Mouse (Mus musculus) 3134 (cell line): Measurements from ENCODE around the gene Kcnj1.

Experiments
- DNase-seq: peaks from one replicate; pipeline ENCODE4 v3.0.0-alpha.2; 2011; ENCODE audit warnings: low spot score; ENCODE audit not compliant: insufficient read length; ENCODE audit errors: extremely low read depth

The Kcnj1 gene

DNA sequence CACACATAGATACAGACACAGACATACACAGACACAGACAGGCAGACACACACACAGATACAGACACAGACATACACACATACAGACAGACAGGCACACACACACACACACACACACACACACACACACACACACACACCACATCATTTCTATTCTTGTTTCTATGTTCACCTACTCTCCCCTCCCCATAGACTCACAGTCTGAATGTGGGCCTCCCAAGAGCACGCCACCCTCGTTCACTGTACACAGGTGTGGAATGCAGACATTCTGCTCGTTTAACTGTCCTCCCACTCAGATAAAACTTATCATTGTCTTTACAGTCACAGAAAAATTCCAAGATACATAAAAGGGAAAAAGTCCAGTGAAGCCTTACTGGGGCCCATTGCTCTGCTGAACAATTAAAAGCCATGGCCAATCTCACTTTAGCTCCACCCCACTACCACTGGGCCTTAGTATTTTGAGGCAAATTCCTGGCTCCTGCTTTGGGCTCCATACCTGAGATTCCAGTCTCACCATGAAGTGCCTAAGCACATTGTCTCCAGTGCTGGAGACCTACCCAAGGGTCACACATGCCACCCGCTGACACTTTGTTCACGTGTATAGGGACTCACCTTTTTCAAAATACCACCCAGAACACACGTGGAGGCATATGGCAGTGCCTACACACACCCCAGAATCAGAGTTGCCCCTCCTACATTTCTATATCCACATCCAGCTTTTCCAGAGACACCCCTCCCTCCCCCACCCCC, 72.3 kb downstream of the Kcnj1 start:
- DNase-seq = no peak

GRCm38 (mm10) chr9:32445789-32446188, 73.5 kb downstream of the Kcnj1 start:
- DNase-seq = no peak

GRCm38 (mm10) chr9:32448766-32449165, 76.5 kb downstream of the Kcnj1 start:
- DNase-seq = no peak
